Mouse (Mus musculus): ENCODE data around the gene 4930503B20Rik.

4930503B20Rik gene

DNA sequence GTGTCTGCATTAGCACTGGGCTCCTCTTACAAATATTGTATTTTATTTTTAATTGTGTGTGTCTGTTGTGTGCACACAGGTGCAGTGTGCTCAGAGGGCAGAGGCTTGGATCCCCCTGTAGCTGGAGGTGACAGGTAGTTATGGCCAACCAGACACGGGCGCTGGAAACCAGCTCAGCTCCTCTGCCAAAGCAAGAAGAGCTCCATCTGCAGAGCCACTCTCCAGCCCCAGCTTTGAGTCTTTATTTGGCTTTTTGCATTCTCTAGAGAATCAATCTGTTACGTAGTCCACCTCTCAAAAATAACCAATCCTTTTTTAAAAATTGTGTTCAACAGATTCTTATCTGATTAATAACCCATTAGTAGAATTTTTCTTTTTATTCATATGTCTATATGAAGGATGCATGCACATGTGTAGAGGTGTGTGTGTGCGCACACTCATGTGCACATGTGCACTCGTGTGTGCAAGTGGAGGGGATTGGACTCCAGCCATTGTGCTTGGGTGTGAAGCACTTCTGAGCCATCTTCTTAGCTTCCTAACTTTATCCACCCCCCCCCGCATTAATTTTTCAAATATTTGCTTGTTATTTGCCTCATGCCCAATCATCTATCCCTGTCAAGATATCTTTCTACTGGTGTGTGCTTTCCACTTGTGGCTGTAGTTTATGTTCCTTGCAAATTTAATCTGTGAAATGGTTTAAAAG lies 51.8 kb downstream of the 4930503B20Rik start:
- DNase-seq (ENCODE audit: low spot score) = peak; percentile 30

DNA sequence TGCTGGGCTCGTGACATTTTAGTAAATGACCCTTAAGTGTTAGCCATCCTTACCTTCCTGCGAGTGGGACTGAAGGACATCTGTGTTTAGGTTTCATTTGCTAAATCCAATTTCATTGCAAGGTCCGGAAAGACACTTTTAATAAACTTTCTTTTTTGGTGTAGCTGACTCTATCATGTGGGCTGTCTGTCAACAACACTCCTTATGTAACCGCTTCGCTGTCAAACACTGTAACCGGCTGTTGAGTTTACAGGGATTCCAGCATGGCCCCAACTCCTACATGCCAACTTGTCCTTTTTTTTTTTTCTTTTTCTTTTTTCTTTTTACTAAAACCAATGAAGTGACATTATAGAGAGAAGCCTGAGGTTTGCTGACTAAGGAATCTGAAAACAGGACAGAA lies 52.7 kb downstream of the 4930503B20Rik start:
- peak; percentile 47 for DNase-seq (ENCODE audit: low spot score)

DNA sequence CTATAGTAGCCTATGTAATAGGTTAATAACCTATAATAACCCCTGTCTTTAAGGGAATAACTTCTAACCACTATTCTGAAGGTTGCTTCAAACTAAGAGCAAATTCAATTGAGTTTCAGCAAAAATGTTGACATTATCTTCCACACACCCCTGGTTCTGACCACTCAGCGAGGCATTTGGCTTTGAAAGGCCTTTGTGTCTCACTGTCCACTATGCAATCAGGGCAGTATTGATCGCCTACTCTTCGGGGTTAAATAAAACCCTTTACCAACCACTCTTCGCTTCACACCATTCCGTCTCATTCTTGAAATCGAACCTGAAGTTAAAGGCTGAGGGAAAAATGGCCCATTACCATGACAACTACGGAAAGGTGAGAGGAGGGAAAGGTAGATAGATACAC lies 54.3 kb downstream of the 4930503B20Rik start:
- DNase-seq (ENCODE audit: low spot score) = no peak

DNA sequence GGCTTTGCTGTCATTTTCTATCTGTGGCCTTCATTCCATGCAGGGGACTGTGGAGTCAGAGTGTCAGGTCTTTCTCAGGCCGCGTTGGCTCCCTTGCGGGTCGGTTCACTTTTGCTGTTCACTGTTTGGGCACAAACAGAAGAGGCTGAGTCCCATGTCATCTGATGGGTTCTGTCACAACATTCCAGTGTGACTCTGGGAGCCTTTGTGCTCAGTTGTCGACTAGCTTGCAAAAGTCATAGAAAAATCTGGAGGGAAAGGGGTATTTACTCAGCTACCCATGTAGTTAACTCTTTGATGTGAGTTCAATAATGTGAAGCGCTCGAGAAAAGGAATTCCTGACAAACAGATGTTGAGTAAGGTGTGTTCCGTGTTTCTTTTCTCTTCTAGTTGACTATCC lies 54.7 kb downstream of the 4930503B20Rik start:
- DNase-seq (ENCODE audit: low spot score) = no peak

DNA sequence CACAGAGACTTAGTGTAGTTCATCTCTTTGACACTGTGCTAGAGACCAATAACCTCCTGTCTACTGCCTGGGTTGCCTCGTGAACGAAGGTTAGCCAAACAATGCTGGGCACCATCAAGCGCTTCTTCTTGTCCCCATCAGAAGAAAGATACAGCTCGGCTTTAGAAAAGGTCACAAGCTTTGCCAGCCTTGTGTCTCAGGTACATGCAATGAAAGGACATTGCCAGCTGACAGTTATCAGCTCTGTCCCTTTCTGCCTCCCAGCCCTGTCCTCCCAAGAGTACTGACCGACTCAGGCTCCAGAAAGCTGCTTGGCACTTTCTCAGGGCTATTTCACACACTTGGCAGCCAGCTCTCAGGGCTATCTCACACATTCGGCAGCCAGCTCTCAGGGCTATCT lies 55.7 kb downstream of the 4930503B20Rik start:
- DNase-seq (ENCODE audit: low spot score) = no peak

Measured in layer of hippocampus, adult 11-12 months (tissue).